Mouse (Mus musculus) mesoderm, embryonic 11.5 days (tissue): ENCODE results near the gene Nr1d1.
"Not testable (repeated sequence)": the region's sequence is repeated elsewhere in the genome, so short reads cannot be mapped to it uniquely, and the experiment has no call there.

Experiments
- DNase-seq: peaks from one replicate; pipeline ENCODE4 v3.0.0-alpha.2; 2012; ENCODE audit warnings: low read depth, low spot score

The Nr1d1 gene

GRCm38 (mm10) chr11:98738428-98738911, 36.7 kb downstream of the Nr1d1 start:
- DNase-seq = no peak

- DNase-seq = not testable (repeated sequence)
Observed at GRCm38 (mm10) chr11:98737220-98737619, 37.9 kb downstream of the Nr1d1 start.

- no peak for DNase-seq
Observed at GRCm38 (mm10) chr11:98736176-98736575, 39.0 kb downstream of the Nr1d1 start.

- no peak for DNase-seq
Observed at GRCm38 (mm10) chr11:98735111-98735510, 40.0 kb downstream of the Nr1d1 start.

- DNase-seq = no peak
Observed at GRCm38 (mm10) chr11:98734020-98734419, 41.1 kb downstream of the Nr1d1 start.

GRCm38 (mm10) chr11:98731134-98731533, 44.0 kb downstream of the Nr1d1 start:
- no peak for DNase-seq

GRCm38 (mm10) chr11:98730727-98731126, 44.4 kb downstream of the Nr1d1 start:
- no peak for DNase-seq

GRCm38 (mm10) chr11:98729119-98729588, 46.0 kb downstream of the Nr1d1 start, which contains the start of gene Med24:
Med24 (minus strand) TSS chr11:98729435.
- DNase-seq = peak; percentile 89

GRCm38 (mm10) chr11:98725926-98726506, 49.1 kb downstream of the Nr1d1 start:
- no peak for DNase-seq

GRCm38 (mm10) chr11:98723098-98723497, 52.0 kb downstream of the Nr1d1 start:
- DNase-seq = no peak

- peak; percentile 37 for DNase-seq
Observed at GRCm38 (mm10) chr11:98721458-98722226, 53.5 kb downstream of the Nr1d1 start.

GRCm38 (mm10) chr11:98720756-98721155, 54.4 kb downstream of the Nr1d1 start:
- DNase-seq = no peak
